Mouse (Mus musculus) forebrain, postnatal 0 days (tissue): Measurements from ENCODE around the gene 6030445D17Rik. TPM values are rescaled to one million over a fixed set of nuclear protein-coding genes. Genes with fewer than 3 reads are reported as not detected.

ENCODE experiments used
- ATAC-seq: fragments of 200-750 bp; cut with Nextera tagmentation; 2 replicates; pipeline ENCODE4 v1.8.0; 2017; ENCODE audit warnings: mild to moderate bottlenecking, moderate library complexity
- DNase-seq: peaks from one replicate; pipeline ENCODE4 v3.0.0-alpha.2; 2015
- H3K27ac ChIP-seq: fragments of 300-500 bp; sonication (generic); 2 replicates; pipeline ENCODE4 v1.5.1; 2014; ENCODE audit warnings: low read depth, mild to moderate bottlenecking, antibody characterized with exemption, low read length, moderate library complexity, mixed read lengths
- H3K27me3 ChIP-seq: fragments of 300-500 bp; sonication (generic); 2 replicates; pipeline ENCODE4 v1.6.1; 2014; ENCODE audit warnings: mild to moderate bottlenecking, low read length, mixed read lengths; ENCODE audit not compliant: insufficient read depth
- H3K36me3 ChIP-seq: fragments of 300-500 bp; sonication (generic); 2 replicates; pipeline ENCODE4 v1.6.1; 2014; ENCODE audit warnings: mild to moderate bottlenecking, moderate library complexity; ENCODE audit not compliant: insufficient read depth
- H3K4me1 ChIP-seq: fragments of 300-500 bp; sonication (generic); 2 replicates; pipeline ENCODE4 v1.6.1; 2014; ENCODE audit warnings: antibody characterized with exemption; ENCODE audit not compliant: insufficient read depth
- H3K4me2 ChIP-seq: fragments of 300-500 bp; sonication (generic); 2 replicates; pipeline ENCODE4 v1.6.1; 2014; ENCODE audit warnings: low read depth, mild to moderate bottlenecking, moderate library complexity
- H3K4me3 ChIP-seq: fragments of 300-500 bp; sonication (generic); 2 replicates; pipeline ENCODE4 v1.5.1; 2014; ENCODE audit warnings: low read depth, low read length, mixed read lengths
- H3K9ac ChIP-seq: fragments of 300-500 bp; sonication (generic); 2 replicates; pipeline ENCODE4 v1.6.1; 2014; ENCODE audit warnings: mild to moderate bottlenecking
- H3K9me3 ChIP-seq: fragments of 300-500 bp; sonication (generic); 2 replicates; pipeline ENCODE4 v1.6.1; 2016; ENCODE audit warnings: low read length
- CTCF ChIP-seq: sonication (generic); IDR thresholded peaks from 2 replicates; pipeline ENCODE4 v1.5.1; 2016; ENCODE audit warnings: antibody characterized with exemption, control low read depth, low read depth
- WGBS: fragments of 180-500 bp; shearing (Covaris S2); extraction: QIAGEN DNeasy Blood & Tissue Kit; methylation state at CpG from one replicate; pipeline ENCODE4 v1.1.7; 2014; 5-methylcytosine and 5-hydroxymethylcytosine counted together
- polyA plus RNA-seq: library from polyadenylated mRNA; unstranded; fragments of >200 nt; fragmentation: Nextera tagmentation; extraction: Ambion mirVana; gene quantifications from 2 replicates; pipeline ENCODE4 v1.2.1, GENCODE M21; 2015
- total RNA-seq: library from RNA; depleted of rRNA; stranded (reverse); fragments of >200 nt; gene quantifications from 2 replicates; pipeline ENCODE4 v1.2.3, GENCODE M21; 2014

The 6030445D17Rik gene
- total and polyA plus RNA-seq, 2 experiments from 2014 or later = 0.23 to 0.29 TPM

- Histone ChIP-seq H3K27me3 (no peaks in the 10 kb centered on the region), H3K4me2 (no peak overlapping the region), H3K9me3 (no peaks in the 10 kb centered on the region), H3K9ac (0 out of 2 replicates have a peak overlapping the region, but pooled peaks have one; percentile 0), H3K36me3 (no peaks in the 10 kb centered on the region), H3K27ac (0 out of 2 replicates have a peak overlapping the region, but pooled peaks have one; percentile 4), H3K4me1 (0 out of 2 replicates have a peak, but pooled peaks cover 3% of the 10 kb centered on the region), H3K4me3 (no peak overlapping the region)
- WGBS = 17% methylated on average over 11 of the region's 11 CpGs
- ATAC-seq (peak; percentile 87), DNase-seq (peak; percentile 40)
- no peak for TF ChIP-seq CTCF
These were observed 31.3 kb upstream of the 6030445D17Rik start for GRCm38 (mm10) chr4:136430609-136431375.

- ATAC-seq (peak; percentile 54), DNase-seq (peak; percentile 77)
- H3K9ac ChIP-seq = no peak overlapping the region
- 0 out of 2 replicates have a peak, but pooled peaks cover 3% of the 10 kb centered on the region for H3K4me1 ChIP-seq
- WGBS = 1% methylated on average over 3 of the region's 3 CpGs
- H3K36me3 ChIP-seq = no peaks in the 10 kb centered on the region
- H3K9me3 ChIP-seq = no peaks in the 10 kb centered on the region
- H3K27me3 ChIP-seq = no peaks in the 10 kb centered on the region
- H3K27ac ChIP-seq = 0 out of 2 replicates have a peak overlapping the region, but pooled peaks have one; percentile 4
- no peak overlapping the region for H3K4me3 ChIP-seq
- peak; percentile 77 for TF ChIP-seq CTCF
- H3K4me2 ChIP-seq = no peak overlapping the region
These were observed 30.7 kb upstream of the 6030445D17Rik start for GRCm38 (mm10) chr4:136431376-136431693.

- WGBS = 87% methylated on average over 4 of the region's 4 CpGs
- no peak overlapping the region for H3K4me3 ChIP-seq
- no peak overlapping the region for H3K9ac ChIP-seq
- no peak overlapping the region for H3K27ac ChIP-seq
- no peak for DNase-seq
- no peak for TF ChIP-seq CTCF
- H3K4me2 ChIP-seq = no peak overlapping the region
- H3K4me1 ChIP-seq = 0 out of 2 replicates have a peak, but pooled peaks cover 3% of the 10 kb centered on the region
- no peaks in the 10 kb centered on the region for H3K9me3 ChIP-seq
- no peaks in the 10 kb centered on the region for H3K36me3 ChIP-seq
- H3K27me3 ChIP-seq = no peaks in the 10 kb centered on the region
- ATAC-seq = no peak
These were observed 28.0 kb upstream of the 6030445D17Rik start for GRCm38 (mm10) chr4:136434029-136434428.

GRCm38 (mm10) chr4:136439106-136439505, 22.9 kb upstream of the 6030445D17Rik start:
- DNase-seq = no peak
- 42% methylated on average over 4 of the region's 4 CpGs for WGBS
- no peaks in the 10 kb centered on the region for H3K4me1 ChIP-seq
- H3K9ac ChIP-seq = no peak overlapping the region
- no peaks in the 10 kb centered on the region for H3K9me3 ChIP-seq
- no peak overlapping the region for H3K27ac ChIP-seq
- H3K4me3 ChIP-seq = no peak overlapping the region
- no peaks in the 10 kb centered on the region for H3K36me3 ChIP-seq
- no peak for ATAC-seq
- no peaks in the 10 kb centered on the region for H3K27me3 ChIP-seq
- H3K4me2 ChIP-seq = no peak overlapping the region
- TF ChIP-seq CTCF = no peak

- Histone ChIP-seq H3K9ac (no peak overlapping the region), H3K36me3 (no peaks in the 10 kb centered on the region), H3K4me2 (no peak overlapping the region), H3K27me3 (no peaks in the 10 kb centered on the region), H3K27ac (no peak overlapping the region), H3K4me3 (no peak overlapping the region), H3K9me3 (no peaks in the 10 kb centered on the region), H3K4me1 (no peaks in the 10 kb centered on the region)
- no peak for TF ChIP-seq CTCF
- DNase-seq (no peak), ATAC-seq (no peak)
- WGBS = 62% methylated on average over 15 of the region's 15 CpGs
These were observed 20.6 kb upstream of the 6030445D17Rik start for GRCm38 (mm10) chr4:136441354-136442043.

GRCm38 (mm10) chr4:136444561-136444960, 17.5 kb upstream of the 6030445D17Rik start:
- ATAC-seq = no peak
- H3K9me3 ChIP-seq = no peaks in the 10 kb centered on the region
- no peaks in the 10 kb centered on the region for H3K36me3 ChIP-seq
- no peak overlapping the region for H3K4me2 ChIP-seq
- H3K4me1 ChIP-seq = no peaks in the 10 kb centered on the region
- no peak for TF ChIP-seq CTCF
- DNase-seq = no peak
- 74% methylated on average over 4 of the region's 4 CpGs for WGBS
- no peak overlapping the region for H3K9ac ChIP-seq
- H3K4me3 ChIP-seq = no peak overlapping the region
- no peaks in the 10 kb centered on the region for H3K27me3 ChIP-seq
- H3K27ac ChIP-seq = no peak overlapping the region

- 95% methylated on average over 5 of the region's 5 CpGs for WGBS
- TF ChIP-seq CTCF = no peak
- Histone ChIP-seq H3K27me3 (no peaks in the 10 kb centered on the region), H3K4me1 (no peaks in the 10 kb centered on the region), H3K9me3 (no peaks in the 10 kb centered on the region), H3K4me2 (no peak overlapping the region), H3K27ac (no peak overlapping the region), H3K36me3 (no peaks in the 10 kb centered on the region), H3K4me3 (no peak overlapping the region), H3K9ac (no peak overlapping the region)
- ATAC-seq (no peak), DNase-seq (no peak)
These were observed 12.3 kb upstream of the 6030445D17Rik start for GRCm38 (mm10) chr4:136449795-136450194.
